Mouse (Mus musculus): Measurements from ENCODE around the gene Glis3.

Gene Glis3

GRCm38 (mm10) chr19:28258480-28258879 is 421.4 kb downstream of the Glis3 start:
- DNase-seq (ENCODE audit: low read depth, low spot score): no peak

- no peak for DNase-seq (ENCODE audit: low read depth, low spot score)
These were observed 432.5 kb downstream of the Glis3 start for GRCm38 (mm10) chr19:28247345-28247744.

GRCm38 (mm10) chr19:28246186-28246585 is 433.7 kb downstream of the Glis3 start:
- DNase-seq (ENCODE audit: low read depth, low spot score): no peak

GRCm38 (mm10) chr19:28238073-28238472 is 441.8 kb downstream of the Glis3 start:
- no peak for DNase-seq (ENCODE audit: low read depth, low spot score)

- no peak for DNase-seq (ENCODE audit: low read depth, low spot score)
These were observed 442.3 kb downstream of the Glis3 start for GRCm38 (mm10) chr19:28237621-28238020.

GRCm38 (mm10) chr19:28235571-28235970 is 444.3 kb downstream of the Glis3 start:
- DNase-seq (ENCODE audit: low read depth, low spot score): no peak

GRCm38 (mm10) chr19:28235096-28235495 is 444.8 kb downstream of the Glis3 start:
- DNase-seq (ENCODE audit: low read depth, low spot score): no peak

GRCm38 (mm10) chr19:28234676-28235075 is 445.2 kb downstream of the Glis3 start:
- DNase-seq (ENCODE audit: low read depth, low spot score): no peak

GRCm38 (mm10) chr19:28231511-28231910 is 448.4 kb downstream of the Glis3 start:
- no peak for DNase-seq (ENCODE audit: low read depth, low spot score)

GRCm38 (mm10) chr19:28227526-28227925 is 452.4 kb downstream of the Glis3 start:
- no peak for DNase-seq (ENCODE audit: low read depth, low spot score)

- no peak for DNase-seq (ENCODE audit: low read depth, low spot score)
These were observed 454.2 kb downstream of the Glis3 start for GRCm38 (mm10) chr19:28225651-28226050.

- no peak for DNase-seq (ENCODE audit: low read depth, low spot score)
These were observed 468.2 kb downstream of the Glis3 start for GRCm38 (mm10) chr19:28211630-28212029.
